Mouse (Mus musculus) lung, postnatal 0 days (tissue): Measurements from ENCODE around the gene Dgkk.

Experiments
- CTCF ChIP-seq: IDR thresholded peaks from 2 replicates; pipeline ENCODE4 v1.5.1; 2016; ENCODE audit warnings: antibody characterized with exemption, mild to moderate bottlenecking
- EP300 ChIP-seq: IDR thresholded peaks from 2 replicates; pipeline ENCODE4 v1.6.1; 2016; ENCODE audit warnings: antibody characterized with exemption, mild to moderate bottlenecking, control low read depth

DNA sequence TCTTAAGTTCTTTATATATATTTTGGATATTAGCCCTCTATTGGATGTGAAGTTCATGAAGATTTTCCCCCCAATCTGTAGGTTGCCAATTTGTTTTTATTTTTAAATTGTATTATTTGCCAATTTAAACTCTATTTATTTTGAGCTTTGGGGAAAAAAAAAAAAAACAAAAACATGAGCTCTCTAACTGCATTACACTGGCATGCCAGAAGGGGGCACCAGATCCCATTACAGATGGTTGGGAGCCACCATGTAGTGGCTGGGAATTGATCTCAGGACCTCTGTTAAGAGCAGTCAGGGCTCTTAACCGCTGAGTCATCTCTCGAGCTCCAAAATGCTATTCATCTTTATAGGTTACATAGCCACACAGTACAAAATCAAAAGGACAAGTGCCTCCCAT, 131.9 kb downstream of the Dgkk start:
- no peak for TF ChIP-seq CTCF
- TF ChIP-seq EP300: no peak
